Comparison of ENCODE assay signal across 30 mouse cellular contexts in the genomic region with DNA sequence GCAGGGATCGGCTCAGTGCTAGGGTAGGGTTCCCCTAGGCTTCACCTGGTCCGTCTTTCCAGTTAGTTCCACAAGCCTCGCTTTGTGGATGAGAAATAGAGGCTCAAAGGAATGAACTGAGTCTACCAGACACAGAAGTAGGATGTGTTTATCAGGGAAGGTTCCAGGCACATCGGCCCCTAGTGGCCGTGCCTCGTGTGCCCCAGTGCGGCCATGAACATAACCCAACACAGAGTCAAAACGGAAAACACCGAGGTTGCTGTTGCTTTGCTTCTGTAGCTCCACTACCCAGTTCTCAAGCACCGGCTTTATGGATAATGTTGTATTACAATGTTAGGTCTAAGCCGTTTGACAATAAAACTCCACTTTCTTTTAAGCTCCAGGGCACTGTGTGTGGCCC. TPM values are rescaled to one million over a fixed set of nuclear protein-coding genes. Genes with fewer than 3 reads are reported as not detected.
DNase-seq lines count a peak whose midpoint lies in the region; ATAC-seq and TF ChIP-seq lines count a peak whose summit lies in the region.
"Had no signal": no experiment of that assay in that cellular context is flagged by ENCODE, and none has a peak within 500 bp of the region (broad histone marks: within the 10 kb centered on the region; RNA-seq: fewer than 3 reads in every experiment).

No protein-coding gene starts in this region.

- H3K4me2 ChIP-seq in liver, embryonic 14.5 days (ENCODE audit: low read depth), result no peak overlapping the region
- no peak overlapping the region for H3K4me2 ChIP-seq in liver, embryonic 11.5 days
- H3K4me2 ChIP-seq in hindbrain, postnatal 0 days (ENCODE audit: low read depth, low read length), result no peak overlapping the region
- H3K4me2 ChIP-seq in lung, postnatal 0 days (replicated peaks; ENCODE audit: low read depth, low read length), result no peak overlapping the region
- H3K4me2 ChIP-seq: heart, embryonic 11.5 days; hindbrain, embryonic 12.5 days; hindbrain, embryonic 15.5 days; intestine, embryonic 15.5 days had no signal

- no peaks in the 10 kb centered on the region; a peak in 1 of 4 replicates for H3K4me1 ChIP-seq in liver, embryonic 14.5 days (replicated peaks; ENCODE audit: control insufficient read depth in 2 of 2, insufficient read depth in 2 of 2, low read length in 1 of 2)
- H3K4me1 ChIP-seq in liver, embryonic 11.5 days (replicated peaks; ENCODE audit: control insufficient read depth, insufficient read depth, low read length), result peaks cover 3% of the 10 kb centered on the region
- H3K4me1 ChIP-seq in E14TG2a.4 (replicated peaks; ENCODE audit: low read depth, low read length), result peaks cover 94% of the 10 kb centered on the region
- no peaks in the 10 kb centered on the region for H3K4me1 ChIP-seq in hindbrain, postnatal 0 days (ENCODE audit: insufficient read depth, low read length)
- H3K4me1 ChIP-seq in lung, postnatal 0 days (ENCODE audit: insufficient read depth, low read depth, low read length), result no peaks in the 10 kb centered on the region

- no peak for DNase-seq in liver, embryonic 14.5 days (ENCODE audit: low read depth in 3 of 3, low spot score in 3 of 3)
- no peak for DNase-seq in liver, embryonic 11.5 days (ENCODE audit: low spot score)
- DNase-seq in ES-CJ7 (ENCODE audit: low read depth, low spot score) (peak; percentile 50), ZHBTc4 (ENCODE audit: low read depth, low spot score) (peak; percentile 70)
- DNase-seq in hindbrain, postnatal 0 days (ENCODE audit: low spot score), result no peak
- DNase-seq in lung, postnatal 0 days (ENCODE audit: low spot score), result no peak
- DNase-seq: adrenal gland, adult 8-10 months; adrenal gland, postnatal 25 days; cerebellum, adult 11-12 months; cerebellum, adult 8-10 months; cerebellum, postnatal 14 days; gastrocnemius, postnatal 10 days; heart, adult 11 months; kidney, adult 11 months had no signal

- H3K27me3 ChIP-seq in liver, embryonic 14.5 days (ENCODE audit: control insufficient read depth, insufficient read depth, low read length), result no peaks in the 10 kb centered on the region
- no peaks in the 10 kb centered on the region for H3K27me3 ChIP-seq in liver, embryonic 11.5 days (replicated peaks; ENCODE audit: control insufficient read depth, insufficient read depth, low read length)
- H3K27me3 ChIP-seq in E14TG2a.4 (ENCODE audit: insufficient read depth, low read length), result no peaks in the 10 kb centered on the region
- H3K27me3 ChIP-seq in hindbrain, postnatal 0 days (ENCODE audit: insufficient read depth, low read length), result no peaks in the 10 kb centered on the region
- no peaks in the 10 kb centered on the region for H3K27me3 ChIP-seq in lung, postnatal 0 days (replicated peaks; ENCODE audit: insufficient read depth, low read length)
- H3K27me3 ChIP-seq: hindbrain, embryonic 12.5 days; hindbrain, embryonic 15.5 days; intestine, embryonic 15.5 days; Patski had no signal

- H3K4me3 ChIP-seq in liver, embryonic 14.5 days (ENCODE audit: insufficient read depth in 1 of 2, low read depth in 2 of 2, low read length in 2 of 2), result no peak overlapping the region
- H3K4me3 ChIP-seq in liver, embryonic 11.5 days (ENCODE audit: low read depth, low read length), result no peak overlapping the region
- peak overlapping the region; percentile 75 for H3K4me3 ChIP-seq in E14TG2a.4 (replicated peaks; ENCODE audit: low read length)
- no peak overlapping the region for H3K4me3 ChIP-seq in hindbrain, postnatal 0 days (ENCODE audit: low read length)
- no peak overlapping the region for H3K4me3 ChIP-seq in lung, postnatal 0 days (ENCODE audit: low read depth, low read length)
- H3K4me3 ChIP-seq: forebrain, embryonic 10.5 days; hindbrain, embryonic 12.5 days; hindbrain, embryonic 15.5 days; intestine, embryonic 15.5 days had no signal

- no peak for ATAC-seq in liver, embryonic 14.5 days (ENCODE audit: insufficient read depth)
- no peak for ATAC-seq in liver, embryonic 11.5 days (replicated peaks; ENCODE audit: low FRiP score)
- no peak for ATAC-seq in hindbrain, postnatal 0 days
- no peak for ATAC-seq in lung, postnatal 0 days
- ATAC-seq: activated CD4-positive, CD25-positive, alpha-beta regulatory T cell, adult 4 months; CD4-positive, CD25-positive, alpha-beta regulatory T cell, adult 4 months; intestine, embryonic 15.5 days; Patski had no signal

- H3K36me3 ChIP-seq in liver, embryonic 14.5 days (replicated peaks; ENCODE audit: control insufficient read depth, insufficient read depth, low read depth), result no peaks in the 10 kb centered on the region
- H3K36me3 ChIP-seq in liver, embryonic 11.5 days (ENCODE audit: control insufficient read depth, insufficient read depth, low read length), result no peaks in the 10 kb centered on the region
- peaks cover 35% of the 10 kb centered on the region for H3K36me3 ChIP-seq in E14TG2a.4 (ENCODE audit: insufficient read depth, low read length)
- H3K36me3 ChIP-seq in hindbrain, postnatal 0 days (ENCODE audit: insufficient read depth, low read length), result no peaks in the 10 kb centered on the region
- no peaks in the 10 kb centered on the region for H3K36me3 ChIP-seq in lung, postnatal 0 days (ENCODE audit: insufficient read depth, low read length)
- H3K36me3 ChIP-seq: forebrain, embryonic 10.5 days; G1E; hindbrain, embryonic 12.5 days; hindbrain, embryonic 15.5 days; intestine, embryonic 15.5 days had no signal

- peak; percentile 19; the same call in 1 of the 2 replicates for TF ChIP-seq CTCF in liver, embryonic 14.5 days (IDR thresholded peaks at IDR 0.05; ENCODE audit: low read depth)
- TF ChIP-seq CTCF in E14TG2a.4 (conservative IDR thresholded peaks at IDR 0.05; ENCODE audit: low read length), result peak; percentile 48
- no peak for TF ChIP-seq CTCF in hindbrain, postnatal 0 days (IDR thresholded peaks at IDR 0.05; ENCODE audit: low read depth)
- TF ChIP-seq CTCF in lung, postnatal 0 days (IDR thresholded peaks at IDR 0.05), result no peak

- no peak overlapping the region for H3K9ac ChIP-seq in liver, embryonic 14.5 days (replicated peaks)
- H3K9ac ChIP-seq in liver, embryonic 11.5 days (ENCODE audit: low read depth, low read length), result no peak overlapping the region
- H3K9ac ChIP-seq in hindbrain, postnatal 0 days (replicated peaks; ENCODE audit: low read length), result no peak overlapping the region
- H3K9ac ChIP-seq in lung, postnatal 0 days (replicated peaks; ENCODE audit: low read depth), result no peak overlapping the region
- H3K9ac ChIP-seq: hindbrain, embryonic 12.5 days; hindbrain, embryonic 15.5 days; intestine, embryonic 15.5 days had no signal

- WGBS in liver, embryonic 14.5 days (ENCODE audit: insufficient replicate concordance), result 65% methylated on average over 11 of the region's 11 CpGs
- 80% methylated on average over 11 of the region's 11 CpGs for WGBS in liver, embryonic 11.5 days
- WGBS in hindbrain, postnatal 0 days, result 88% methylated on average over 11 of the region's 11 CpGs
- WGBS in lung, postnatal 0 days, result 81% methylated on average over 11 of the region's 11 CpGs

- TF ChIP-seq EP300 in liver, embryonic 14.5 days (IDR thresholded peaks at IDR 0.05; ENCODE audit: low read depth), result no peak
- no peak for TF ChIP-seq EP300 in lung, postnatal 0 days (IDR thresholded peaks at IDR 0.05)

- H3K9me3 ChIP-seq in liver, embryonic 14.5 days (ENCODE audit: control insufficient read depth, low read length), result no peaks in the 10 kb centered on the region
- H3K9me3 ChIP-seq in liver, embryonic 11.5 days (ENCODE audit: control insufficient read depth, low read length), result no peaks in the 10 kb centered on the region
- H3K9me3 ChIP-seq in E14TG2a.4 (ENCODE audit: low read length), result no peaks in the 10 kb centered on the region
- no peaks in the 10 kb centered on the region for H3K9me3 ChIP-seq in hindbrain, postnatal 0 days (ENCODE audit: low read length)
- H3K9me3 ChIP-seq in lung, postnatal 0 days (ENCODE audit: low read length), result no peaks in the 10 kb centered on the region
- H3K9me3 ChIP-seq: forebrain, embryonic 10.5 days; G1E; hindbrain, embryonic 12.5 days; hindbrain, embryonic 15.5 days; intestine, embryonic 15.5 days had no signal

- no peak overlapping the region for H3K27ac ChIP-seq in liver, embryonic 14.5 days
- no peak overlapping the region for H3K27ac ChIP-seq in liver, embryonic 11.5 days (ENCODE audit: low read depth, low read length)
- H3K27ac ChIP-seq in hindbrain, postnatal 0 days, result no peak overlapping the region
- no peak overlapping the region for H3K27ac ChIP-seq in lung, postnatal 0 days (ENCODE audit: low read length)
- H3K27ac ChIP-seq: forebrain, embryonic 10.5 days; hindbrain, embryonic 12.5 days; hindbrain, embryonic 15.5 days; intestine, embryonic 15.5 days had no signal

RNA-seq across cellular contexts. Expression of gene Accsl, which starts 0.4 kb away (rescaled TPM):
- 0.02 TPM in 1 of 2 replicates, not detected in the other for polyA plus RNA-seq in liver, embryonic 14.5 days (2012; rRNA removed)
- polyA plus RNA-seq in liver, embryonic 14.5 days (2014; fragmentation: Nextera tagmentation; extraction: Ambion mirVana), result not detected in 2 replicates
- not detected in 2 replicates for polyA plus RNA-seq in liver, embryonic 11.5 days (2014; fragmentation: Nextera tagmentation; extraction: Ambion mirVana)
- not detected in 2 replicates for total RNA-seq in hindbrain, postnatal 0 days (2014; rRNA removed)
- polyA plus RNA-seq in hindbrain, postnatal 0 days (2015; fragmentation: Nextera tagmentation; extraction: Ambion mirVana), result 0.30 and 0.39 TPM in 2 replicates
- polyA plus RNA-seq in lung, postnatal 0 days (2015; fragmentation: Nextera tagmentation; extraction: Ambion mirVana), result not detected in 2 replicates
- total RNA-seq: G1E; gastrocnemius, postnatal 10 days; gastrocnemius, postnatal 4 days; heart, adult 8-10 months; heart, postnatal 25 days; hematopoietic stem cell, adult 5-6 weeks had no signal
- polyA plus RNA-seq: activated CD4-positive, CD25-positive, alpha-beta regulatory T cell, adult 4 months; CD4-positive, CD25-positive, alpha-beta regulatory T cell, adult 4 months; embryonic facial prominence, embryonic 11.5 days; forebrain, embryonic 10.5 days; G1E; heart, embryonic 11.5 days; heart, embryonic 14.5 days; intestine, embryonic 15.5 days; Patski had no signal

RNA-seq across cellular contexts. Expression of gene Accs, which starts 18.8 kb away (rescaled TPM):
- polyA plus RNA-seq in liver, embryonic 14.5 days (2012; rRNA removed), result 1.5 and 1.9 TPM in 2 replicates
- polyA plus RNA-seq in liver, embryonic 14.5 days (2014; fragmentation: Nextera tagmentation; extraction: Ambion mirVana), result 0.88 and 1.4 TPM in 2 replicates
- polyA plus RNA-seq in liver, embryonic 11.5 days (2014; fragmentation: Nextera tagmentation; extraction: Ambion mirVana), result 3.3 and 4.8 TPM in 2 replicates
- total RNA-seq in hindbrain, postnatal 0 days (2014; rRNA removed), result 12.0 and 19.1 TPM in 2 replicates
- polyA plus RNA-seq in hindbrain, postnatal 0 days (2015; fragmentation: Nextera tagmentation; extraction: Ambion mirVana), result 6.5 and 6.6 TPM in 2 replicates
- 5.7 and 6.0 TPM in 2 replicates for polyA plus RNA-seq in lung, postnatal 0 days (2015; fragmentation: Nextera tagmentation; extraction: Ambion mirVana)

RNA-seq across cellular contexts. Expression of gene Ext2, which starts 46.2 kb away (rescaled TPM):
- 9.7 and 10.9 TPM in 2 replicates for polyA plus RNA-seq in liver, embryonic 14.5 days (2012; rRNA removed)
- polyA plus RNA-seq in liver, embryonic 14.5 days (2014; fragmentation: Nextera tagmentation; extraction: Ambion mirVana), result 22.1 and 26.1 TPM in 2 replicates
- polyA plus RNA-seq in liver, embryonic 11.5 days (2014; fragmentation: Nextera tagmentation; extraction: Ambion mirVana), result 68.0 and 72.0 TPM in 2 replicates
- total RNA-seq in hindbrain, postnatal 0 days (2014; rRNA removed), result 34.9 and 37.8 TPM in 2 replicates
- 69.8 and 70.3 TPM in 2 replicates for polyA plus RNA-seq in hindbrain, postnatal 0 days (2015; fragmentation: Nextera tagmentation; extraction: Ambion mirVana)
- 69.6 and 76.6 TPM in 2 replicates for polyA plus RNA-seq in lung, postnatal 0 days (2015; fragmentation: Nextera tagmentation; extraction: Ambion mirVana)

Comparison
In these comparisons a context has a peak if more than half of its experiments do, and no peak if none do; other contexts are left out.
1. DNase-seq: peak in ES-CJ7 (single experiment) and ZHBTc4 (single experiment); none in liver, embryonic 14.5 days (0 of 3), liver, embryonic 11.5 days (single experiment), hindbrain, postnatal 0 days (single experiment) and lung, postnatal 0 days (single experiment).
2. CTCF ChIP-seq: peak in liver, embryonic 14.5 days (single experiment) and E14TG2a.4 (single experiment); none in hindbrain, postnatal 0 days (single experiment) and lung, postnatal 0 days (single experiment).